Mouse (Mus musculus) R1 (cell line): ENCODE results near the gene Zfp217.

Experiments used
- DNase-seq: peaks from one replicate; pipeline ENCODE4 v3.0.0-alpha.2; 2018; ENCODE audit warnings: low read depth, low spot score

Gene Zfp217

GRCm38 (mm10) chr2:170147661-170148153, at the start of gene Zfp217:
TSS of gene Zfp217 (minus strand) at chr2:170148103.
- peak; percentile 84 for DNase-seq

- peak; percentile 87 for DNase-seq
Measured at GRCm38 (mm10) chr2:170195542-170196089, 47.7 kb upstream of the Zfp217 start.

GRCm38 (mm10) chr2:170194845-170195244, 46.9 kb upstream of the Zfp217 start:
- DNase-seq, result peak; percentile 85

GRCm38 (mm10) chr2:170193850-170194249, 45.9 kb upstream of the Zfp217 start:
- peak; percentile 73 for DNase-seq

- DNase-seq, result peak; percentile 77
Measured at GRCm38 (mm10) chr2:170193211-170193610, 45.3 kb upstream of the Zfp217 start.

GRCm38 (mm10) chr2:170192731-170193149, 44.8 kb upstream of the Zfp217 start:
- DNase-seq, result peak; percentile 74

GRCm38 (mm10) chr2:170188721-170189120, 40.8 kb upstream of the Zfp217 start:
- DNase-seq, result no peak

GRCm38 (mm10) chr2:170185137-170185837, 37.4 kb upstream of the Zfp217 start:
- DNase-seq, result peak; percentile 57

GRCm38 (mm10) chr2:170184175-170184983, 36.5 kb upstream of the Zfp217 start:
- DNase-seq, result peak; percentile 99

GRCm38 (mm10) chr2:170183851-170184174, 35.9 kb upstream of the Zfp217 start:
- no peak for DNase-seq

GRCm38 (mm10) chr2:170181862-170182261, 34.0 kb upstream of the Zfp217 start:
- DNase-seq, result no peak

- peak; percentile 67 for DNase-seq
Measured at GRCm38 (mm10) chr2:170180769-170181168, 32.9 kb upstream of the Zfp217 start.

- no peak for DNase-seq
Measured at GRCm38 (mm10) chr2:170179317-170179716, 31.4 kb upstream of the Zfp217 start.

GRCm38 (mm10) chr2:170177323-170177722, 29.4 kb upstream of the Zfp217 start:
- DNase-seq, result no peak

- DNase-seq, result no peak
Measured at GRCm38 (mm10) chr2:170176284-170176926, 28.5 kb upstream of the Zfp217 start.

- DNase-seq, result no peak
Measured at GRCm38 (mm10) chr2:170175661-170176150, 27.8 kb upstream of the Zfp217 start.

- DNase-seq, result no peak
Measured at GRCm38 (mm10) chr2:170175190-170175589, 27.3 kb upstream of the Zfp217 start.

GRCm38 (mm10) chr2:170169062-170169461, 21.2 kb upstream of the Zfp217 start:
- no peak for DNase-seq

- DNase-seq, result peak; percentile 94
Measured at GRCm38 (mm10) chr2:170165649-170166048, 17.7 kb upstream of the Zfp217 start.

GRCm38 (mm10) chr2:170163671-170164462, 16.0 kb upstream of the Zfp217 start:
- DNase-seq, result no peak
